Mouse (Mus musculus): ENCODE measurements around the gene Ncstn. TPM values are rescaled to one million over a fixed set of nuclear protein-coding genes. Genes with fewer than 3 reads are reported as not detected.
A peak's percentile ranks its signal among the peaks of the same experiment; 100 is the strongest.

The Ncstn gene
- total RNA-seq, 2 experiments from 2014 or later, result 39.8 to 81.2 TPM

GRCm38 (mm10) chr1:172028394-172029275 lies 54.0 kb downstream of the Ncstn start, which contains the start of gene Vangl2:
Vangl2 (minus strand) TSS chr1:172028444.
- no peak for ATAC-seq (ENCODE audit: poor library complexity, severe bottlenecking)

GRCm38 (mm10) chr1:172027809-172028102 lies 54.8 kb downstream of the Ncstn start:
- ATAC-seq (ENCODE audit: poor library complexity, severe bottlenecking), result no peak

GRCm38 (mm10) chr1:172027010-172027808 lies 55.4 kb downstream of the Ncstn start:
- ATAC-seq (ENCODE audit: poor library complexity, severe bottlenecking), result peak; percentile 90

GRCm38 (mm10) chr1:172026201-172026901 lies 56.2 kb downstream of the Ncstn start:
- ATAC-seq (ENCODE audit: poor library complexity, severe bottlenecking), result peak; percentile 15; the same call in 1 of the 2 replicates

GRCm38 (mm10) chr1:172025201-172025904 lies 57.2 kb downstream of the Ncstn start:
- no peak for ATAC-seq (ENCODE audit: poor library complexity, severe bottlenecking)

- no peak for ATAC-seq (ENCODE audit: poor library complexity, severe bottlenecking)
These were observed 58.3 kb downstream of the Ncstn start for GRCm38 (mm10) chr1:172024140-172024895.

- ATAC-seq (ENCODE audit: poor library complexity, severe bottlenecking), result no peak
These were observed 62.6 kb downstream of the Ncstn start for GRCm38 (mm10) chr1:172019863-172020521.

- no peak for ATAC-seq (ENCODE audit: poor library complexity, severe bottlenecking)
These were observed 63.3 kb downstream of the Ncstn start for GRCm38 (mm10) chr1:172019339-172019738.

- ATAC-seq (ENCODE audit: poor library complexity, severe bottlenecking), result no peak
These were observed 64.0 kb downstream of the Ncstn start for GRCm38 (mm10) chr1:172018336-172019311.

- peak; percentile 44 for ATAC-seq (ENCODE audit: poor library complexity, severe bottlenecking)
These were observed 65.0 kb downstream of the Ncstn start for GRCm38 (mm10) chr1:172017517-172018070.

GRCm38 (mm10) chr1:172016660-172017516 lies 65.7 kb downstream of the Ncstn start:
- no peak for ATAC-seq (ENCODE audit: poor library complexity, severe bottlenecking)

GRCm38 (mm10) chr1:172016031-172016430 lies 66.6 kb downstream of the Ncstn start:
- peak; percentile 62 for ATAC-seq (ENCODE audit: poor library complexity, severe bottlenecking)

Other genes with a start within 250 kb of the Ncstn start
- 153 and 188 TPM in 2 replicates for gene Cd84, start 243.1 kb downstream of the Ncstn start, total RNA-seq (2015)
- 269 and 296 TPM in 2 replicates for gene Cd84, start 243.1 kb downstream of the Ncstn start, total RNA-seq (2017)
- gene Gm10521, start 187.1 kb downstream of the Ncstn start, total RNA-seq (2015), result 13.9 and 15.9 TPM in 2 replicates
- gene Gm10521, start 187.1 kb downstream of the Ncstn start, total RNA-seq (2017), result 7.7 and 9.8 TPM in 2 replicates
- 5.6 and 6.3 TPM in 2 replicates for gene Slamf6, start 165.3 kb downstream of the Ncstn start, total RNA-seq (2015)
- 3.0 and 3.9 TPM in 2 replicates for gene Slamf6, start 165.3 kb downstream of the Ncstn start, total RNA-seq (2017)
- gene Vangl2, start 54.4 kb downstream of the Ncstn start, total RNA-seq (2015), result 2.1 and 2.8 TPM in 2 replicates
- 1.8 and 2.5 TPM in 2 replicates for gene Vangl2, start 54.4 kb downstream of the Ncstn start, total RNA-seq (2017)
- gene Nhlh1, start 25.2 kb downstream of the Ncstn start, total RNA-seq (2015), result not detected in 2 replicates
- not detected in 2 replicates for gene Nhlh1, start 25.2 kb downstream of the Ncstn start, total RNA-seq (2017)
- 120 and 132 TPM in 2 replicates for gene Copa, start 266 bp downstream of the Ncstn start, total RNA-seq (2015)
- 122 and 132 TPM in 2 replicates for gene Copa, start 266 bp downstream of the Ncstn start, total RNA-seq (2017)
- 16.6 and 17.5 TPM in 2 replicates for gene Pex19, start 44.0 kb upstream of the Ncstn start, total RNA-seq (2015)
- 33.9 and 36.5 TPM in 2 replicates for gene Pex19, start 44.0 kb upstream of the Ncstn start, total RNA-seq (2017)
- 18.9 and 19.4 TPM in 2 replicates for gene Dcaf8, start 65.3 kb upstream of the Ncstn start, total RNA-seq (2015)
- 63.9 and 71.6 TPM in 2 replicates for gene Dcaf8, start 65.3 kb upstream of the Ncstn start, total RNA-seq (2017)
- 16.1 and 17.5 TPM in 2 replicates for gene Pea15a, start 124.0 kb upstream of the Ncstn start, total RNA-seq (2015)
- 13.6 and 18.5 TPM in 2 replicates for gene Pea15a, start 124.0 kb upstream of the Ncstn start, total RNA-seq (2017)
- gene Casq1, start 137.1 kb upstream of the Ncstn start, total RNA-seq (2015), result not detected in 2 replicates
- gene Casq1, start 137.1 kb upstream of the Ncstn start, total RNA-seq (2017), result not detected in 2 replicates
- gene Atp1a4, start 175.6 kb upstream of the Ncstn start, total RNA-seq (2015), result not detected in 2 replicates
- not detected in 2 replicates for gene Atp1a4, start 175.6 kb upstream of the Ncstn start, total RNA-seq (2017)
- 29.6 and 40.0 TPM in 2 replicates for gene Igsf8, start 178.8 kb upstream of the Ncstn start, total RNA-seq (2015)
- 26.1 and 34.4 TPM in 2 replicates for gene Igsf8, start 178.8 kb upstream of the Ncstn start, total RNA-seq (2017)
- 0.02 TPM in 1 of 2 replicates, not detected in the other for gene Atp1a2, start 215.3 kb upstream of the Ncstn start, total RNA-seq (2015)
- gene Atp1a2, start 215.3 kb upstream of the Ncstn start, total RNA-seq (2017), result not detected in 2 replicates
- not detected in 2 replicates for gene Kcnj9, start 246.5 kb upstream of the Ncstn start, total RNA-seq (2015)
- gene Kcnj9, start 246.5 kb upstream of the Ncstn start, total RNA-seq (2017), result not detected in 2 replicates

Measured in megakaryocyte, adult 5-6 weeks (primary cell).